ENCODE assay signal across 17 mouse cellular contexts in genomic region chr14:49626055-49626454, GRCm38 (mm10).
DNase-seq lines count a peak whose midpoint lies in the region; ATAC-seq and TF ChIP-seq lines count a peak whose summit lies in the region.
"Had no signal": no experiment of that assay in that cellular context is flagged by ENCODE, and none has a peak within 500 bp of the region (broad histone marks: within the 10 kb centered on the region; RNA-seq: fewer than 3 reads in every experiment).

No protein-coding gene starts in this region.

- no peaks in the 10 kb centered on the region for H3K27me3 ChIP-seq in midbrain, embryonic 12.5 days
- H3K27me3 ChIP-seq in midbrain, embryonic 11.5 days (ENCODE audit: control insufficient read depth, insufficient read depth, low read length) = no peaks in the 10 kb centered on the region
- H3K27me3 ChIP-seq in forebrain, embryonic 15.5 days = no peaks in the 10 kb centered on the region

- H3K4me2 ChIP-seq in midbrain, embryonic 12.5 days (replicated peaks) = no peak overlapping the region
- no peak overlapping the region for H3K4me2 ChIP-seq in midbrain, embryonic 11.5 days
- peak overlapping the region; percentile 3; the same call in 1 of the 2 replicates for H3K4me2 ChIP-seq in forebrain, embryonic 15.5 days (replicated peaks)

- no peaks in the 10 kb centered on the region for H3K9me3 ChIP-seq in midbrain, embryonic 12.5 days
- H3K9me3 ChIP-seq in midbrain, embryonic 11.5 days (ENCODE audit: control insufficient read depth, low read length) = no peaks in the 10 kb centered on the region
- H3K9me3 ChIP-seq in ES-E14 (ENCODE audit: control insufficient read depth, insufficient read depth, low read depth, low read length) = no peaks in the 10 kb centered on the region
- no peaks in the 10 kb centered on the region for H3K9me3 ChIP-seq in forebrain, embryonic 15.5 days
- H3K9me3 ChIP-seq: hindbrain, embryonic 10.5 days; limb, embryonic 10.5 days had no signal

- DNase-seq in midbrain, embryonic 11.5 days (ENCODE audit: low spot score, missing footprints) = no peak
- DNase-seq in ES-E14 (ENCODE audit: low read depth, low spot score) (peak; percentile 28), R1 (ENCODE audit: low read depth, low spot score) (peak; percentile 58)
- DNase-seq in cerebellum, postnatal 4 days (ENCODE audit: low spot score in 2 of 2) = no peak
- no peak for DNase-seq in kidney, postnatal 14 days
- DNase-seq: cerebellum, adult 8-10 months; gastrocnemius, postnatal 36 days; kidney, adult 8-10 months; kidney, postnatal 25 days; liver, postnatal 0 days; lung, postnatal 10 days; right cerebral cortex, postnatal 14 days had no signal

- in situ Hi-C loops in ES-E14 (cut with MboI; ENCODE audit: low sequenced_read_pairs in 2 of 2, unreplicated experiment in 2 of 2) = no loop called here

- WGBS in midbrain, embryonic 12.5 days = 48% methylated on average over 4 of the region's 4 CpGs
- WGBS in midbrain, embryonic 11.5 days = 40% methylated on average over 4 of the region's 4 CpGs
- WGBS in forebrain, embryonic 15.5 days = 7% methylated on average over 4 of the region's 4 CpGs

- no peak overlapping the region for H3K27ac ChIP-seq in midbrain, embryonic 12.5 days (replicated peaks)
- no peak overlapping the region for H3K27ac ChIP-seq in midbrain, embryonic 11.5 days (ENCODE audit: low read depth, low read length)
- no peak overlapping the region for H3K27ac ChIP-seq in ES-E14 (ENCODE audit: insufficient read depth, low read depth, low read length, poor library complexity, severe bottlenecking)
- no peak overlapping the region for H3K27ac ChIP-seq in forebrain, embryonic 15.5 days (replicated peaks)
- H3K27ac ChIP-seq: hindbrain, embryonic 10.5 days; limb, embryonic 10.5 days had no signal

- ATAC-seq in midbrain, embryonic 12.5 days (ENCODE audit: low FRiP score, low read depth) = peak; percentile 56; the same call in 1 of the 2 replicates
- no peak for ATAC-seq in midbrain, embryonic 11.5 days (ENCODE audit: low FRiP score)
- peak; percentile 60 for ATAC-seq in forebrain, embryonic 15.5 days (replicated peaks)
- ATAC-seq: liver, postnatal 0 days had no signal

- H3K4me3 ChIP-seq in midbrain, embryonic 12.5 days = no peak overlapping the region
- H3K4me3 ChIP-seq in midbrain, embryonic 11.5 days (ENCODE audit: low read depth, low read length) = no peak overlapping the region
- no peak overlapping the region for H3K4me3 ChIP-seq in ES-E14 (ENCODE audit: insufficient read depth in 1 of 2, low read depth in 1 of 2, low read length in 2 of 2, poor library complexity in 1 of 2, severe bottlenecking in 1 of 2)
- no peak overlapping the region for H3K4me3 ChIP-seq in forebrain, embryonic 15.5 days
- H3K4me3 ChIP-seq: erythroblast, embryonic 14.5 days; hindbrain, embryonic 10.5 days; limb, embryonic 10.5 days had no signal

- H3K9ac ChIP-seq in midbrain, embryonic 12.5 days (replicated peaks) = no peak overlapping the region
- no peak overlapping the region for H3K9ac ChIP-seq in midbrain, embryonic 11.5 days (ENCODE audit: low read length)
- H3K9ac ChIP-seq in ES-E14 (ENCODE audit: insufficient read depth, low read depth, low read length, poor library complexity, severe bottlenecking) = no peak overlapping the region
- H3K9ac ChIP-seq in forebrain, embryonic 15.5 days (replicated peaks) = no peak overlapping the region
- H3K9ac ChIP-seq: liver, postnatal 0 days had no signal

- peaks cover 6% of the 10 kb centered on the region for H3K4me1 ChIP-seq in midbrain, embryonic 12.5 days
- H3K4me1 ChIP-seq in midbrain, embryonic 11.5 days (ENCODE audit: control insufficient read depth, insufficient read depth, low read length) = no peaks in the 10 kb centered on the region
- no peaks in the 10 kb centered on the region; a peak in 1 of 4 replicates for H3K4me1 ChIP-seq in ES-E14 (ENCODE audit: control insufficient read depth in 2 of 2, insufficient read depth in 2 of 2, low read length in 2 of 2, poor library complexity in 1 of 2)
- H3K4me1 ChIP-seq in forebrain, embryonic 15.5 days = peaks cover 7% of the 10 kb centered on the region
- H3K4me1 ChIP-seq: hindbrain, embryonic 10.5 days; limb, embryonic 10.5 days had no signal

- no peaks in the 10 kb centered on the region for H3K36me3 ChIP-seq in midbrain, embryonic 12.5 days
- H3K36me3 ChIP-seq in midbrain, embryonic 11.5 days (ENCODE audit: control insufficient read depth, insufficient read depth, low read length) = no peaks in the 10 kb centered on the region
- H3K36me3 ChIP-seq in ES-E14 (ENCODE audit: control insufficient read depth, insufficient read depth, low read length, poor library complexity, severe bottlenecking) = no peaks in the 10 kb centered on the region
- no peaks in the 10 kb centered on the region for H3K36me3 ChIP-seq in forebrain, embryonic 15.5 days
- H3K36me3 ChIP-seq: hindbrain, embryonic 10.5 days; limb, embryonic 10.5 days had no signal

TF ChIP-seq in ES-E14, 5 proteins besides CTCF, POLR2A, EP300 and RAD21:
- no peak for TF ChIP-seq MAFK (IDR thresholded peaks at IDR 0.05; ENCODE audit: insufficient read depth, low read depth, low read length)
- 0 out of 2 replicates have a peak, but pooled peaks have one; percentile 40 for TF ChIP-seq ZNF384 (IDR thresholded peaks at IDR 0.05; ENCODE audit: low read depth, low read length)
TF ChIP-seq in ES-E14: peak in this region for 1.

Comparison
In these comparisons a context has a peak if more than half of its experiments do, and no peak if none do; other contexts are left out.
1. DNase-seq: peak in ES-E14 (single experiment) and R1 (single experiment); none in midbrain, embryonic 11.5 days (single experiment), cerebellum, postnatal 4 days (0 of 2) and kidney, postnatal 14 days (single experiment).